Mouse (Mus musculus): Measurements from ENCODE around the gene Mbtps1. TPM values are rescaled to one million over a fixed set of nuclear protein-coding genes. Genes with fewer than 3 reads are reported as not detected.
A peak's percentile ranks its signal among the peaks of the same experiment; 100 is the strongest.

Mbtps1 gene
- 69.7 and 72.2 TPM in 2 replicates for polyA plus RNA-seq (2015; fragmentation: Nextera tagmentation; extraction: Ambion mirVana)

- Histone ChIP-seq H3K27me3 (replicated peaks) (no peaks in the 10 kb centered on the region), H3K27ac (replicated peaks) (peak within 1 kb of the TSS; percentile 90), H3K4me3 (peak within 1 kb of the TSS; percentile 88), H3K4me2 (peak within 1 kb of the TSS; percentile 83), H3K4me1 (peaks cover 29% of the 10 kb centered on the region), H3K9ac (peak within 1 kb of the TSS; percentile 97), H3K36me3 (peaks cover 23% of the 10 kb centered on the region), H3K9me3 (no peaks in the 10 kb centered on the region)
- WGBS = 6% methylated on average over 61 of the region's 63 CpGs
- peak; percentile 96 for ATAC-seq (ENCODE audit: extremely low read depth, insufficient number of reproducible peaks, low FRiP score, low TSS enrichment)
Measured at GRCm38 (mm10) chr8:119558603-119559401, at the start of gene Mbtps1. TSS of gene Mbtps1 (minus strand) at chr8:119558735.

- WGBS = 78% methylated on average over 2 of the region's 2 CpGs
- Histone ChIP-seq H3K36me3 (peaks cover 19% of the 10 kb centered on the region), H3K27me3 (replicated peaks) (no peaks in the 10 kb centered on the region), H3K4me1 (peaks cover 11% of the 10 kb centered on the region), H3K27ac (replicated peaks) (no peak overlapping the region), H3K4me3 (no peak overlapping the region), H3K4me2 (no peak overlapping the region), H3K9ac (no peak overlapping the region), H3K9me3 (peaks cover 13% of the 10 kb centered on the region; the same call in 1 of the 2 replicates)
- no peak for ATAC-seq (ENCODE audit: extremely low read depth, insufficient number of reproducible peaks, low FRiP score, low TSS enrichment)
Measured at GRCm38 (mm10) chr8:119606224-119606623, 47.7 kb upstream of the Mbtps1 start.

GRCm38 (mm10) chr8:119604996-119605395, 46.5 kb upstream of the Mbtps1 start, which contains the start of gene Taf1c:
TSS of gene Taf1c (minus strand) at chr8:119605222.
- ATAC-seq (ENCODE audit: extremely low read depth, insufficient number of reproducible peaks, low FRiP score, low TSS enrichment) = peak; percentile 83
- peaks cover 13% of the 10 kb centered on the region; the same call in 1 of the 2 replicates for H3K9me3 ChIP-seq
- H3K4me3 ChIP-seq = peak within 1 kb of the TSS; percentile 74
- peaks cover 11% of the 10 kb centered on the region for H3K4me1 ChIP-seq
- H3K9ac ChIP-seq = peak within 1 kb of the TSS; percentile 88
- no peaks in the 10 kb centered on the region for H3K27me3 ChIP-seq (replicated peaks)
- peak within 1 kb of the TSS; percentile 95 for H3K4me2 ChIP-seq
- H3K36me3 ChIP-seq = peaks cover 31% of the 10 kb centered on the region
- peak within 1 kb of the TSS; percentile 59 for H3K27ac ChIP-seq (replicated peaks)
- under 1% methylated on average over 23 of the region's 23 CpGs for WGBS

GRCm38 (mm10) chr8:119604398-119604803, 45.9 kb upstream of the Mbtps1 start:
- peaks cover 11% of the 10 kb centered on the region for H3K4me1 ChIP-seq
- peaks cover 8% of the 10 kb centered on the region; the same call in 1 of the 2 replicates for H3K9me3 ChIP-seq
- peaks cover 37% of the 10 kb centered on the region for H3K36me3 ChIP-seq
- H3K27ac ChIP-seq (replicated peaks) = peak overlapping the region; percentile 59
- H3K4me3 ChIP-seq = peak overlapping the region; percentile 74
- H3K9ac ChIP-seq = peak overlapping the region; percentile 88
- 22% methylated on average over 12 of the region's 12 CpGs for WGBS
- peak overlapping the region; percentile 95 for H3K4me2 ChIP-seq
- no peaks in the 10 kb centered on the region for H3K27me3 ChIP-seq (replicated peaks)
- ATAC-seq (ENCODE audit: extremely low read depth, insufficient number of reproducible peaks, low FRiP score, low TSS enrichment) = no peak

GRCm38 (mm10) chr8:119603771-119604170, 45.2 kb upstream of the Mbtps1 start:
- Histone ChIP-seq H3K27ac (replicated peaks) (no peak overlapping the region), H3K4me3 (peak overlapping the region; percentile 74), H3K4me1 (peaks cover 11% of the 10 kb centered on the region), H3K4me2 (peak overlapping the region; percentile 95), H3K9me3 (peaks cover 2% of the 10 kb centered on the region; the same call in 1 of the 2 replicates), H3K9ac (peak overlapping the region; percentile 88), H3K27me3 (replicated peaks) (no peaks in the 10 kb centered on the region), H3K36me3 (peaks cover 43% of the 10 kb centered on the region)
- whole genome bisulfite sequencing = 88% methylated on average over 4 of the region's 4 CpGs
- no peak for ATAC-seq (ENCODE audit: extremely low read depth, insufficient number of reproducible peaks, low FRiP score, low TSS enrichment)

GRCm38 (mm10) chr8:119591456-119591855, 32.9 kb upstream of the Mbtps1 start:
- Histone ChIP-seq H3K36me3 (no peaks in the 10 kb centered on the region), H3K27ac (replicated peaks) (no peak overlapping the region), H3K9ac (no peak overlapping the region), H3K4me3 (no peak overlapping the region), H3K4me1 (peaks cover 49% of the 10 kb centered on the region), H3K9me3 (no peaks in the 10 kb centered on the region), H3K27me3 (replicated peaks) (0 out of 2 replicates have a peak, but pooled peaks cover 4% of the 10 kb centered on the region), H3K4me2 (no peak overlapping the region)
- WGBS = 90% methylated on average over 7 of the region's 7 CpGs
- ATAC-seq (ENCODE audit: extremely low read depth, insufficient number of reproducible peaks, low FRiP score, low TSS enrichment) = no peak

- no peak for ATAC-seq (ENCODE audit: extremely low read depth, insufficient number of reproducible peaks, low FRiP score, low TSS enrichment)
- WGBS = 57% methylated on average over 14 of the region's 14 CpGs
- H3K4me1 ChIP-seq = peaks cover 50% of the 10 kb centered on the region
Measured at GRCm38 (mm10) chr8:119590348-119590747, 31.8 kb upstream of the Mbtps1 start.

GRCm38 (mm10) chr8:119588844-119589243, 30.3 kb upstream of the Mbtps1 start:
- no peak; the same call in 1 of the 2 replicates for ATAC-seq (ENCODE audit: extremely low read depth, insufficient number of reproducible peaks, low FRiP score, low TSS enrichment)
- Histone ChIP-seq H3K27me3 (replicated peaks) (0 out of 2 replicates have a peak, but pooled peaks cover 4% of the 10 kb centered on the region), H3K9me3 (no peaks in the 10 kb centered on the region), H3K4me1 (peaks cover 50% of the 10 kb centered on the region), H3K9ac (no peak overlapping the region), H3K4me2 (peak overlapping the region; percentile 43), H3K27ac (replicated peaks) (peak overlapping the region; percentile 87), H3K4me3 (no peak overlapping the region), H3K36me3 (no peaks in the 10 kb centered on the region)
- 11% methylated on average over 10 of the region's 10 CpGs for WGBS

More at GRCm38 (mm10) chr8:119590348-119590747, 31.8 kb upstream of the Mbtps1 start:
- Histone ChIP-seq H3K27me3 (replicated peaks) (0 out of 2 replicates have a peak, but pooled peaks cover 4% of the 10 kb centered on the region), H3K27ac (replicated peaks) (no peak overlapping the region), H3K36me3 (no peaks in the 10 kb centered on the region), H3K4me2 (no peak overlapping the region), H3K9me3 (no peaks in the 10 kb centered on the region), H3K4me3 (no peak overlapping the region), H3K9ac (no peak overlapping the region)

- no peak overlapping the region for H3K4me3 ChIP-seq
- H3K36me3 ChIP-seq = no peaks in the 10 kb centered on the region
- H3K4me1 ChIP-seq = peaks cover 50% of the 10 kb centered on the region
- 0 out of 2 replicates have a peak, but pooled peaks cover 4% of the 10 kb centered on the region for H3K27me3 ChIP-seq (replicated peaks)
- peak overlapping the region; percentile 43 for H3K4me2 ChIP-seq
- no peak for ATAC-seq (ENCODE audit: extremely low read depth, insufficient number of reproducible peaks, low FRiP score, low TSS enrichment)
- no peaks in the 10 kb centered on the region for H3K9me3 ChIP-seq
- H3K27ac ChIP-seq (replicated peaks) = peak overlapping the region; percentile 87
- WGBS = 61% methylated on average over 4 of the region's 4 CpGs
- no peak overlapping the region for H3K9ac ChIP-seq
Measured at GRCm38 (mm10) chr8:119588321-119588720, 29.8 kb upstream of the Mbtps1 start.

GRCm38 (mm10) chr8:119585901-119586300, 27.4 kb upstream of the Mbtps1 start:
- Histone ChIP-seq H3K27me3 (replicated peaks) (no peaks in the 10 kb centered on the region), H3K9ac (peak overlapping the region; percentile 73), H3K36me3 (no peaks in the 10 kb centered on the region), H3K27ac (replicated peaks) (no peak overlapping the region), H3K4me1 (peaks cover 65% of the 10 kb centered on the region), H3K9me3 (no peaks in the 10 kb centered on the region), H3K4me2 (peak overlapping the region; percentile 72), H3K4me3 (peak overlapping the region; percentile 45)
- 0 out of 2 replicates have a peak, but pooled peaks have one; percentile 43 for ATAC-seq (ENCODE audit: extremely low read depth, insufficient number of reproducible peaks, low FRiP score, low TSS enrichment)
- 20% methylated on average over 24 of the region's 24 CpGs for WGBS

- 53% methylated on average over 5 of the region's 5 CpGs for WGBS
Measured at GRCm38 (mm10) chr8:119580441-119581161, 22.1 kb upstream of the Mbtps1 start.

More at GRCm38 (mm10) chr8:119580441-119581161, 22.1 kb upstream of the Mbtps1 start:
- H3K4me1 ChIP-seq = peaks cover 46% of the 10 kb centered on the region
- no peaks in the 10 kb centered on the region for H3K36me3 ChIP-seq
- no peak for ATAC-seq (ENCODE audit: extremely low read depth, insufficient number of reproducible peaks, low FRiP score, low TSS enrichment)
- peaks cover 29% of the 10 kb centered on the region for H3K27me3 ChIP-seq (replicated peaks)
- H3K9ac ChIP-seq = no peak overlapping the region
- H3K4me3 ChIP-seq = no peak overlapping the region
- H3K9me3 ChIP-seq = no peaks in the 10 kb centered on the region
- H3K4me2 ChIP-seq = no peak overlapping the region
- peak overlapping the region; percentile 21; the same call in 1 of the 2 replicates for H3K27ac ChIP-seq (replicated peaks)
